Mouse (Mus musculus): ENCODE measurements at regions not wholly inside any gene's neighbourhood (a gene's known extent, or its start where the extent isn't known, plus 50 kb on each side); places are given as distances from the start of the nearest gene placed in this dataset.

GRCm38 (mm10) chr15:17604402-17604801, 875.8 kb downstream of the Cdh9 start:
- no peak for TF ChIP-seq MYB (IDR thresholded peaks at IDR 0.05; ENCODE audit: low read depth, low read length)
- TF ChIP-seq CTCF (IDR thresholded peaks at IDR 0.05 in 2 of 3, conservative IDR thresholded peaks at IDR 0.05 in 1 of 3; ENCODE audit: control insufficient read depth in 1 of 3, insufficient read depth in 1 of 3, low read depth in 2 of 3, low read length in 3 of 3, poor library complexity in 1 of 3, severe bottlenecking in 1 of 3), result peak; percentile 30 to 74 (median 58); a peak in 5 of 6 replicates
- TF ChIP-seq POLR2A (IDR thresholded peaks at IDR 0.05; ENCODE audit: control insufficient read depth in 1 of 2, insufficient read depth in 1 of 2, low read depth in 1 of 2, low read length in 2 of 2, poor library complexity in 1 of 2), result no peak
- no peak for TF ChIP-seq MYC (IDR thresholded peaks at IDR 0.05; ENCODE audit: low read depth, low read length)
- TF ChIP-seq NRF1 (IDR thresholded peaks at IDR 0.05; ENCODE audit: insufficient read depth, low read depth, low read length, poor library complexity, severe bottlenecking), result no peak
- no peak for TF ChIP-seq ETS1 (IDR thresholded peaks at IDR 0.05; ENCODE audit: low read depth, low read length)
- no peak for TF ChIP-seq GABPA (IDR thresholded peaks at IDR 0.05; ENCODE audit: low read depth, low read length)
- no peak for TF ChIP-seq EP300 (IDR thresholded peaks at IDR 0.05; ENCODE audit: low read depth in 1 of 2, low read length in 2 of 2)
- no peak for TF ChIP-seq MEF2A (IDR thresholded peaks at IDR 0.05; ENCODE audit: extremely low read depth, insufficient replicate concordance, low read depth, low read length, poor library complexity, severe bottlenecking)
- no peak for TF ChIP-seq POLR2AphosphoS2 (IDR thresholded peaks at IDR 0.05; ENCODE audit: low read length)

Measured in MEL (cell line).